Mouse (Mus musculus) hindbrain, embryonic 11.5 days (tissue): ENCODE measurements around the gene Naaladl2. TPM values are rescaled to one million over a fixed set of nuclear protein-coding genes. Genes with fewer than 3 reads are reported as not detected.
A peak's percentile ranks its signal among the peaks of the same experiment; 100 is the strongest.
"Not testable (repeated sequence)": the region's sequence is repeated elsewhere in the genome, so short reads cannot be mapped to it uniquely, and the experiment has no call there.

Experiments
- ATAC-seq: fragments of 200-750 bp; cut with Nextera tagmentation; 2 replicates; pipeline ENCODE4 v1.8.0; 2017; ENCODE audit warnings: mild to moderate bottlenecking, moderate TSS enrichment, moderate library complexity; ENCODE audit not compliant: low FRiP score
- DNase-seq: peaks from one replicate; pipeline ENCODE4 v3.0.0-alpha.2; 2015; ENCODE audit warnings: low spot score
- H3K27ac ChIP-seq: fragments of 300-500 bp; sonication (generic); 2 replicates; pipeline ENCODE4 v1.5.1; 2014; ENCODE audit warnings: mild to moderate bottlenecking, low read depth, low read length
- H3K27me3 ChIP-seq: fragments of 300-500 bp; sonication (generic); 2 replicates; pipeline ENCODE4 v1.6.1; 2014; ENCODE audit warnings: mild to moderate bottlenecking, low read length, moderate library complexity, mixed read lengths; ENCODE audit not compliant: control insufficient read depth, insufficient read depth
- H3K36me3 ChIP-seq: fragments of 300-500 bp; sonication (generic); 2 replicates; pipeline ENCODE4 v1.6.1; 2014; ENCODE audit warnings: mild to moderate bottlenecking, low read length, moderate library complexity, mixed read lengths; ENCODE audit not compliant: control insufficient read depth, insufficient read depth
- H3K4me1 ChIP-seq: fragments of 300-500 bp; sonication (generic); replicated peaks from 2 replicates; pipeline ENCODE4 v1.6.1; 2014; ENCODE audit warnings: low read length, mixed read lengths; ENCODE audit not compliant: control insufficient read depth, insufficient read depth
- H3K4me2 ChIP-seq: fragments of 300-500 bp; sonication (generic); replicated peaks from 2 replicates; pipeline ENCODE4 v1.6.1; 2014; ENCODE audit warnings: mild to moderate bottlenecking, low read depth, low read length
- H3K4me3 ChIP-seq: fragments of 300-500 bp; sonication (generic); 2 replicates; pipeline ENCODE4 v1.5.1; 2014; ENCODE audit warnings: low read depth, low read length
- H3K9ac ChIP-seq: fragments of 300-500 bp; sonication (generic); 2 replicates; pipeline ENCODE4 v1.6.1; 2014; ENCODE audit warnings: low read depth, low read length
- H3K9me3 ChIP-seq: fragments of 300-500 bp; sonication (generic); 2 replicates; pipeline ENCODE4 v1.6.1; 2016; ENCODE audit warnings: low read length; ENCODE audit not compliant: control insufficient read depth
- WGBS: fragments of 180-500 bp; shearing (Covaris S2); extraction: QIAGEN DNeasy Blood & Tissue Kit; methylation state at CpG from one replicate; pipeline ENCODE4 v1.1.7; 2014; 5-methylcytosine and 5-hydroxymethylcytosine counted together
- polyA plus RNA-seq: library from polyadenylated mRNA; unstranded; fragments of >200 nt; fragmentation: Nextera tagmentation; extraction: Ambion mirVana; gene quantifications from 2 replicates; pipeline ENCODE4 v1.2.1, GENCODE M21; 2014

Gene Naaladl2
- polyA plus RNA-seq, 1 experiment from 2014 or later, result 1.0 TPM

DNA sequence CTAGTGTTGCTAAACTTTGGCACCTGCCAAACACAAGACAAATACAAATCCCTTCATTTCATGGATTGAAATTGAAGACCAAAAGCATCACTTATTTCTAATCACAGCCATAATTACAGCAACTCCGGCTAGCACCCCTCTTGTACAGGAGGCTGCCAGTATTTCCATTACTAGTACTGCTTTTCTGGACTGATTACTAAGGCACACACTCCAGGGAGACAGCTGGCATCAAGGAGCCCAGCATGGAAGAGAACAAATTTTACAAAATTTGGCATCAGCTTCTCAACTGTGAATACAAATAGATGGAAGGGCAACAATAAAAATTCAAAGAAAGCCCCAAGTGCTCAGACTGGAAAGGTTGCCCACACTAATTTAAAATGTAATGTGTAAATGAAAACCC lies 133.3 kb downstream of the Naaladl2 start:
- no peak for DNase-seq
- WGBS, result 96% methylated on average over 1 of the region's 1 CpGs

DNA sequence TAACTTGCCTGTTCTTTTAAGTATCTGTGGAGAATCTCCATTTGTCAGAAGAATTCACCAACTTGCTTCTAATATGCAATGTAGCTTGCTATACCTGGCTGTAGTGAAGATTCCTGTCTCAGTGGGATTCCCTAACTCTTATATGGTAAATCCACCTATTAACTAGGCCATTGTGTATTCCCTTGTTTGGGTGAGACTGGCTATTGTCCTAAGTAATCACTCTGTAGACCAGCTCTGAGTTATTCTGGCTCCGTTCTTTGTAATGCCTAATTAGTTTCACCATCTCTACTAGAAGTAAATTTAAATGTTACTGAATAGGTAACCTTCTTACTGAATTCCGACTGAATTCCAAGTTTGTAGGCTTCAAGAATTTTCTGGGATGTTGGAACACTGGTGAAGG lies 137.3 kb downstream of the Naaladl2 start:
- not testable (repeated sequence) for H3K4me2 ChIP-seq, DNase-seq, H3K9ac ChIP-seq, H3K27me3 ChIP-seq, H3K9me3 ChIP-seq, ATAC-seq, H3K4me3 ChIP-seq, H3K27ac ChIP-seq, H3K36me3 ChIP-seq, H3K4me1 ChIP-seq
- WGBS, result 46% methylated on average over 2 of the region's 2 CpGs

More for the DNA sequence above, 133.3 kb downstream of the Naaladl2 start:
- no peaks in the 10 kb centered on the region for H3K27me3 ChIP-seq
- H3K4me2 ChIP-seq, result no peak overlapping the region
- H3K36me3 ChIP-seq, result no peaks in the 10 kb centered on the region
- H3K4me1 ChIP-seq, result no peaks in the 10 kb centered on the region
- no peak overlapping the region for H3K9ac ChIP-seq
- no peak for ATAC-seq
- H3K27ac ChIP-seq, result no peak overlapping the region
- no peak overlapping the region for H3K4me3 ChIP-seq
- no peaks in the 10 kb centered on the region for H3K9me3 ChIP-seq

GRCm38 (mm10) chr3:24992577-24992976 lies 151.5 kb downstream of the Naaladl2 start:
- Histone ChIP-seq H3K4me3 (no peak overlapping the region), H3K9ac (no peak overlapping the region), H3K27me3 (no peaks in the 10 kb centered on the region), H3K4me1 (no peaks in the 10 kb centered on the region), H3K36me3 (no peaks in the 10 kb centered on the region), H3K4me2 (no peak overlapping the region), H3K27ac (no peak overlapping the region), H3K9me3 (no peaks in the 10 kb centered on the region)
- DNase-seq (peak; percentile 26), ATAC-seq (peak; percentile 76)
- 42% methylated on average over 2 of the region's 2 CpGs for WGBS

DNA sequence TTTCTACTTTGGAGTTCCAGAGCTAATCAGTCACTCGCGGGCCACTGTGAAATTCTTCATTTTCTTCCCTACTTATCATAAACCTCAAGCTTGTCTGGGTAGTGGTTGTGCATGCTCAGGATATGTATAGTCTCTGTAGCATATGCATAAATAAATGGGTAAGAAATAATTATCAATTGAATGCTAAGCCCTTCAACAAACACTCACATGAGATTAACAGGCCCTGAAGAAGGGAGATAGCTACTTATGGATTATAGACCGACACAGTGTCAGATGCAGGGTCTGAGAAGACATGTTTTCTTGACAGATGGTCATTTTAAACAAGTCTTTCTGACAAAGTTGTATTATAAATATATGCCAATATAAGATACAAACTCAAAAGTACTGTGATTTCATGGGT lies 152.0 kb downstream of the Naaladl2 start:
- H3K27me3 ChIP-seq, result no peaks in the 10 kb centered on the region
- H3K4me2 ChIP-seq, result no peak overlapping the region
- WGBS, result 67% methylated on average over 3 of the region's 3 CpGs
- DNase-seq, result no peak
- no peaks in the 10 kb centered on the region for H3K36me3 ChIP-seq
- H3K9me3 ChIP-seq, result no peaks in the 10 kb centered on the region
- H3K4me1 ChIP-seq, result no peaks in the 10 kb centered on the region
- no peak overlapping the region for H3K27ac ChIP-seq
- no peak overlapping the region for H3K4me3 ChIP-seq
- ATAC-seq, result no peak
- no peak overlapping the region for H3K9ac ChIP-seq

DNA sequence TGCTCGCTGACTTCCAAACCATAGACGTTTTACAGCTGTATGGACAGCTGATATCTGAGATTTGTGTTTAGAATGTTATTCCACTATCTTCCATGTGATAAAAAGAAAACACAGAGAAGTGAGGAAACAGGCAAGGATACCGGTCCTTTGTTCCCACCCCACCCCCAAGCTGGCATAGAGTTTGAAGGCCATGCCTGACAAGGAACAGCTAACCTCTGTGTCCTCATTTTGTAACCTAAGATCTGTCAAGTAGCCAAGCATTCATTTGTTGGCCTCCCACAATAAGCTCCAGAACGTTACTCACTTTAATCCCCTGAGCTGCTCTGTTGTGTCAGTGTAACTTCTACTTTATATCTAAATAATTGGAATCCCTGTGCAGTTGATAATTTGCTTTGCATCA lies 161.9 kb downstream of the Naaladl2 start:
- Histone ChIP-seq H3K9me3 (no peaks in the 10 kb centered on the region), H3K27me3 (no peaks in the 10 kb centered on the region), H3K27ac (no peak overlapping the region), H3K36me3 (no peaks in the 10 kb centered on the region), H3K4me1 (no peaks in the 10 kb centered on the region), H3K9ac (no peak overlapping the region), H3K4me3 (no peak overlapping the region), H3K4me2 (no peak overlapping the region)
- ATAC-seq (no peak), DNase-seq (no peak)
- WGBS, result 74% methylated on average over 4 of the region's 4 CpGs

DNA sequence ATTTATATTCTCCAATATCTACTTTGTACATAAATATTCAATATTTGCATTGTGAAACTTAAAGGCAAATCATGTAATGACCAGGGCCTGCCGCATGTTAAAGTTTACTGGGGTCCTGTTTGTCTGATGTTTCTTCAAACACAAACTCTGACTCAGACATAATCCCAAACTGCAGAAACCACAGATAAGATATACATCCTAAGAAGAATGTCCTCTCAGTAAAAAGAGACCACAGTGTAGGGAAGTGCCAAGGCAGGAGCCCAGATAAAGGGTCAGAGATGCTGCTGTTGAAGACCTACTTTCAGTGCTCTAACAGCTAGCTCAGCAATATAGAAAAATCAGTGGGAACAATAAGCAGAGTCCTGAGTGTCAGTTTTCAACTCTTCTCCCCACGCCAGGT lies 201.9 kb downstream of the Naaladl2 start:
- H3K9me3 ChIP-seq, result no peaks in the 10 kb centered on the region

GRCm38 (mm10) chr3:24938507-24939182 lies 205.4 kb downstream of the Naaladl2 start:
- no peaks in the 10 kb centered on the region for H3K4me1 ChIP-seq
- H3K4me2 ChIP-seq, result no peak overlapping the region
- H3K36me3 ChIP-seq, result no peaks in the 10 kb centered on the region
- no peak overlapping the region for H3K9ac ChIP-seq
- H3K9me3 ChIP-seq, result no peaks in the 10 kb centered on the region
- ATAC-seq (peak; percentile 53; the same call in 1 of the 2 replicates), DNase-seq (no peak)
- WGBS, result 84% methylated on average over 5 of the region's 5 CpGs
- no peak overlapping the region for H3K4me3 ChIP-seq
- H3K27ac ChIP-seq, result no peak overlapping the region
- H3K27me3 ChIP-seq, result no peaks in the 10 kb centered on the region

More for the DNA sequence above, 201.9 kb downstream of the Naaladl2 start:
- Histone ChIP-seq H3K4me2 (no peak overlapping the region), H3K27me3 (no peaks in the 10 kb centered on the region), H3K27ac (no peak overlapping the region), H3K4me1 (no peaks in the 10 kb centered on the region), H3K4me3 (no peak overlapping the region), H3K9ac (no peak overlapping the region), H3K36me3 (no peaks in the 10 kb centered on the region)
- ATAC-seq, result no peak
- DNase-seq, result no peak
- WGBS, result 99% methylated on average over 2 of the region's 2 CpGs

- Histone ChIP-seq H3K27ac (no peak overlapping the region), H3K4me1 (no peaks in the 10 kb centered on the region), H3K4me2 (no peak overlapping the region), H3K9me3 (no peaks in the 10 kb centered on the region), H3K4me3 (no peak overlapping the region), H3K9ac (no peak overlapping the region), H3K36me3 (no peaks in the 10 kb centered on the region), H3K27me3 (no peaks in the 10 kb centered on the region)
- DNase-seq (no peak), ATAC-seq (no peak)
- 54% methylated on average over 2 of the region's 2 CpGs for WGBS
These were observed 222.2 kb downstream of the Naaladl2 start for GRCm38 (mm10) chr3:24921811-24922210.

DNA sequence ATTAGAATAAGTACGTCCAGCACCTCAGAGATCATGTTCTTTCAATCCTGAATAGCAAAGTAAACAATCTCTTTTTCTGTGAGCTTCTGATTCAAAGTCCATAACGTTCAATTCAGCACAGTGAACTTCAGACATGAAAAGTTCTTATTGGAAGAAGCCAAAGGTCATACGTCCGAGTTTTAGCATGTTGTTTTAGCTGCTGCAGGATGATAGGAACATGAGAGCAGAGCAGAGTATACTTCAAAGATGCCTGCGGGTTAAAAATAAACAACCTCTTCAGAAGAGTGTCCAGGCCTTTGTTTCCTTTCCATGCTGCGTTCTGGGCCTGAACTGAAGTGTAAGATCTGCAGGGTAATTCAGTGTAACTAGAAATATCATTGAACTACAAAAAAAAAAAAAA lies 222.7 kb downstream of the Naaladl2 start:
- H3K9me3 ChIP-seq, result no peaks in the 10 kb centered on the region
- DNase-seq, result peak; percentile 7
- 47% methylated on average over 6 of the region's 6 CpGs for WGBS
- H3K4me1 ChIP-seq, result no peaks in the 10 kb centered on the region
- H3K4me2 ChIP-seq, result no peak overlapping the region
- H3K27ac ChIP-seq, result no peak overlapping the region
- H3K9ac ChIP-seq, result no peak overlapping the region
- H3K36me3 ChIP-seq, result no peaks in the 10 kb centered on the region
- no peaks in the 10 kb centered on the region for H3K27me3 ChIP-seq
- no peak overlapping the region for H3K4me3 ChIP-seq
- no peak for ATAC-seq
